Mouse (Mus musculus) forebrain, postnatal 0 days (tissue): ENCODE measurements around the gene Fut8. TPM values are rescaled to one million over a fixed set of nuclear protein-coding genes. Genes with fewer than 3 reads are reported as not detected.

Experiments used
- ATAC-seq: fragments of 200-750 bp; cut with Nextera tagmentation; 2 replicates; pipeline ENCODE4 v1.8.0; 2017; ENCODE audit warnings: mild to moderate bottlenecking, moderate library complexity
- DNase-seq: peaks from one replicate; pipeline ENCODE4 v3.0.0-alpha.2; 2015
- H3K27ac ChIP-seq: fragments of 300-500 bp; sonication (generic); 2 replicates; pipeline ENCODE4 v1.5.1; 2014; ENCODE audit warnings: low read depth, mild to moderate bottlenecking, antibody characterized with exemption, low read length, moderate library complexity, mixed read lengths
- H3K27me3 ChIP-seq: fragments of 300-500 bp; sonication (generic); 2 replicates; pipeline ENCODE4 v1.6.1; 2014; ENCODE audit warnings: mild to moderate bottlenecking, low read length, mixed read lengths; ENCODE audit not compliant: insufficient read depth
- H3K36me3 ChIP-seq: fragments of 300-500 bp; sonication (generic); 2 replicates; pipeline ENCODE4 v1.6.1; 2014; ENCODE audit warnings: mild to moderate bottlenecking, moderate library complexity; ENCODE audit not compliant: insufficient read depth
- H3K4me1 ChIP-seq: fragments of 300-500 bp; sonication (generic); 2 replicates; pipeline ENCODE4 v1.6.1; 2014; ENCODE audit warnings: antibody characterized with exemption; ENCODE audit not compliant: insufficient read depth
- H3K4me2 ChIP-seq: fragments of 300-500 bp; sonication (generic); 2 replicates; pipeline ENCODE4 v1.6.1; 2014; ENCODE audit warnings: low read depth, mild to moderate bottlenecking, moderate library complexity
- H3K4me3 ChIP-seq: fragments of 300-500 bp; sonication (generic); 2 replicates; pipeline ENCODE4 v1.5.1; 2014; ENCODE audit warnings: low read depth, low read length, mixed read lengths
- H3K9ac ChIP-seq: fragments of 300-500 bp; sonication (generic); 2 replicates; pipeline ENCODE4 v1.6.1; 2014; ENCODE audit warnings: mild to moderate bottlenecking
- H3K9me3 ChIP-seq: fragments of 300-500 bp; sonication (generic); 2 replicates; pipeline ENCODE4 v1.6.1; 2016; ENCODE audit warnings: low read length
- CTCF ChIP-seq: sonication (generic); IDR thresholded peaks from 2 replicates; pipeline ENCODE4 v1.5.1; 2016; ENCODE audit warnings: antibody characterized with exemption, control low read depth, low read depth
- WGBS: fragments of 180-500 bp; shearing (Covaris S2); extraction: QIAGEN DNeasy Blood & Tissue Kit; methylation state at CpG from one replicate; pipeline ENCODE4 v1.1.7; 2014; 5-methylcytosine and 5-hydroxymethylcytosine counted together
- polyA plus RNA-seq: library from polyadenylated mRNA; unstranded; fragments of >200 nt; fragmentation: Nextera tagmentation; extraction: Ambion mirVana; gene quantifications from 2 replicates; pipeline ENCODE4 v1.2.1, GENCODE M21; 2015
- total RNA-seq: library from RNA; depleted of rRNA; stranded (reverse); fragments of >200 nt; gene quantifications from 2 replicates; pipeline ENCODE4 v1.2.3, GENCODE M21; 2014

Gene Fut8
- total and polyA plus RNA-seq, 2 experiments from 2014 or later, result 63.0 to 67.0 TPM

DNA sequence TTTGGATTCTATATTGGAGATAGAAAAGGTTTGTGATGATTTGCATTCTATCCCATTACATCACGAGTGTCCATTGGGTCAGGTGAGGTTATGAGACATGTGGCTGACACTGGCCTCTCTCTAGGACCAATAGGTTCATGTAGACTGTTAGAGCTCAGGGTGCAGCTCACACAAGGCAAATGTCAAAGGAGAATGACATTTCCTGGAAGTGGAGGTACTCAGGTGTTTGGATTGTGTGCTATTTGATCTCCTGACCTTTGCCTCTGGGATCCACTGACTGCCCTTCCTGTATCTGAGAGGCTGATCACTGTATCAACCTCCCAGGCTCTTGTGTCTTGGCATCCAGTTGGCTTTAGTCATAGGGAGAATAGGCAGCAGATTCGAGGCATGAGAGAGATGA lies 260.2 kb downstream of the Fut8 start:
- Histone ChIP-seq H3K4me3 (no peak overlapping the region), H3K4me1 (no peaks in the 10 kb centered on the region), H3K9me3 (no peaks in the 10 kb centered on the region), H3K36me3 (no peaks in the 10 kb centered on the region), H3K4me2 (no peak overlapping the region), H3K9ac (no peak overlapping the region), H3K27me3 (no peaks in the 10 kb centered on the region), H3K27ac (no peak overlapping the region)
- no peak for ATAC-seq
- no peak for DNase-seq
- 70% methylated on average over 2 of the region's 2 CpGs for WGBS
- TF ChIP-seq CTCF, result no peak

DNA sequence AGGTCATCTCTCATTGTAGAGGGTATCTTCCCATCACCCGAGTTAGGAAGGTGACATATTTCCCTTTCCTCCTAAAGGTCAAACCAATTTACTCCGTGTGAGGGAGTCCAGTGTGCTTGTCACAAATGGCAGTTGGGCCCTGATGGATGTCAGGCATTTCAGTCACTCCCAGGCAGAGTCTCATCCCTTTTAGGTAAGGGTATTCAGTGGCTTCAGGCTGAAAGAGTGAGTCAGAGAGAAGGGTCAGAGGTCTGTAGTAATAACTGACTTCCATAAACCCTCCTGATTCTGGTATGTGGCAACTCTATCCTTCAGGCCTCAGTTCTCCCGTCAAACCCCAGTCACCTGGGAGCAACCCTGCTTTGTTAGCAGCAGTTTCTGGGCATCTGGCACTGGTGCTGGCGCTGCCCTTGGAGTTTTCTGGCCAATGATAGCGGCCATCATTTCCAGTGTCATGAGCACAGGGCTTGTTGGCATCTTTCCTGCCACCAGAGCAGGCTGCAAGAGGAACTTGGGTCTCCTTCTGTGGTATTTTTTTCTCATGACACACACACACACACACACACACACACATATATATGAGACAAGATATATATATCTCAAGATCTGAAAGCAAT lies 262.6 kb downstream of the Fut8 start:
- TF ChIP-seq CTCF, result no peak
- Histone ChIP-seq H3K4me1 (no peaks in the 10 kb centered on the region), H3K27me3 (no peaks in the 10 kb centered on the region), H3K4me2 (no peak overlapping the region), H3K36me3 (no peaks in the 10 kb centered on the region), H3K4me3 (no peak overlapping the region), H3K9me3 (no peaks in the 10 kb centered on the region), H3K27ac (no peak overlapping the region), H3K9ac (no peak overlapping the region)
- ATAC-seq (no peak), DNase-seq (no peak)
- WGBS, result 82% methylated on average over 5 of the region's 5 CpGs

DNA sequence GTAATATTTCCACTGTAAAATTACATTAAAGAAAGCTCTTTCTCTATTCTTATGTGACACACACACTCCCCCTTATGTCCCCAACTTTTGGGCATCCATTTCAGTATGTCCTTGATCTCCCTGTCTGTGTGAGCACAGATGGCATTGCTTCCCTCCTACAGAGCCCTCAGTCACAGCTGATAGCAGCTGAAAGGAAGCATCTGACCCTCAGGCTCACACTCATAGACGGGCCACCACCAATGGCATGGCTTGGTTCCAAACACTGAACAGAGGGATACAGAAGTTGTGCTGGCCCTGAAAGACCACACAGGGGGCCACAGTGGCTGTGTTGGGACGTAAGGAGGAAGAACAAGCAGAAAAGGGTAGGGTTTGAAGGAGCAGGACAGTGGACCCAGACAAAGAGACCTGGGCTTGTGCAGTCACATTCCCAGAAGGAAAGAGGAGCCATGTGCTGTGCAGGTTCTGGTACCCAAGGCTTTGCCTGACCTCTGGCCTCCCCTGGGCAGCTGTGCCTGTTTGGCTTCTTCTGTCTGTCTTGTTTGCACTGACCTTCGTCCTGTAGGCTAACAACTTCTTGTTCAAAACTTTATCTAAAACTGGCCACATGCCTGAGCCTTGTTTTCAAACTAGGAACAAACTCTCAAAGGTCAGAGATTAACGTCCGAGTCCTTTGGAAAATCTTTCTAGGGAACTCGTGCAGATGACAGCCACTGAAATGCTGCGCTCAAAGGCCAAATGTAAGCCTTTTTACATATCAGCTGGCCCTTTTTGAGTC lies 263.7 kb downstream of the Fut8 start:
- H3K4me1 ChIP-seq, result no peaks in the 10 kb centered on the region
- WGBS, result 63% methylated on average over 7 of the region's 7 CpGs
- no peaks in the 10 kb centered on the region for H3K36me3 ChIP-seq
- no peak overlapping the region for H3K4me2 ChIP-seq
- no peaks in the 10 kb centered on the region for H3K27me3 ChIP-seq
- no peak overlapping the region for H3K27ac ChIP-seq
- no peak overlapping the region for H3K9ac ChIP-seq
- no peak overlapping the region for H3K4me3 ChIP-seq
- no peaks in the 10 kb centered on the region for H3K9me3 ChIP-seq
- DNase-seq (no peak), ATAC-seq (no peak)
- TF ChIP-seq CTCF, result no peak

DNA sequence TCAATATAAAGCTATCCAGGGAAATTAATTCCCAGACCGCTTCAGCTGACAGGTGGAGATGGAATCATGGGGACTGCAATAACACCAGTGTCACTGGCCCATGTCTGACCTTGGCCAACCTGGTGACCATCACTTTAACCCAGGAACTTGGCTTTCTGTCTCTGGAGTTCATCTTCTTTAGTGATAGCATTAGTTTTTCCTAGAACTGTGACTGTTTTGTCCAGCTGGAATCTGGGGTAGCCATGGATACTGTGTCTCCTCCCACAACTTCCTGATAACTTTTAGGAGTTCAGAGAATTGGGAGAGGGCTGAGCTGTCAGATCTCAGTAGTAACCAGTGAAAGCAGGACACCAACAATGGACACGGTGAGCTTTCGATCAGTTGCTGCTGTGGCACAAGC lies 264.3 kb downstream of the Fut8 start:
- Histone ChIP-seq H3K36me3 (no peaks in the 10 kb centered on the region), H3K4me2 (no peak overlapping the region), H3K9ac (no peak overlapping the region), H3K4me1 (no peaks in the 10 kb centered on the region), H3K4me3 (no peak overlapping the region), H3K9me3 (no peaks in the 10 kb centered on the region), H3K27me3 (no peaks in the 10 kb centered on the region), H3K27ac (no peak overlapping the region)
- TF ChIP-seq CTCF, result no peak
- no peak for DNase-seq
- ATAC-seq, result no peak
- 88% methylated on average over 3 of the region's 3 CpGs for WGBS

DNA sequence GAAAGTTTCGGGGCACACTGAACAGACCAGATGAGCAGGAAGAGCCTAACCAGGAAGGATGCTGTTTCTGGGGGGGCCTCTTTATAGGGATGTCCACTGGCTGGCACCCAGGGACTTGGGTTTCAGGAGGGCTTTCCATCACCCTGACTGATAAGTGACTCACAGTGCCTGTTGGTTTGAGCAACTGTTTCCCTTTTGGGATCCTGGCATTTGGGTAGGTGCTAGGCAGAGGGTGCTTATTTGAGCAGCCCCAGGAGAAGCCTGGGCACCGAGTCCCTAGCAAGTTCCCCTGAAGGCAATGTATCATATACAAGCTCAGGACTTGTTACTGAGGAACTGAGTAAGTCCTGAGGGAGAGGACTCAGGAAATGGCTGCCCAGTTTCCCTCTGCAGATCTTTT lies 267.5 kb downstream of the Fut8 start:
- no peaks in the 10 kb centered on the region for H3K27me3 ChIP-seq
- 94% methylated on average over 2 of the region's 2 CpGs for WGBS
- no peak for ATAC-seq

DNA sequence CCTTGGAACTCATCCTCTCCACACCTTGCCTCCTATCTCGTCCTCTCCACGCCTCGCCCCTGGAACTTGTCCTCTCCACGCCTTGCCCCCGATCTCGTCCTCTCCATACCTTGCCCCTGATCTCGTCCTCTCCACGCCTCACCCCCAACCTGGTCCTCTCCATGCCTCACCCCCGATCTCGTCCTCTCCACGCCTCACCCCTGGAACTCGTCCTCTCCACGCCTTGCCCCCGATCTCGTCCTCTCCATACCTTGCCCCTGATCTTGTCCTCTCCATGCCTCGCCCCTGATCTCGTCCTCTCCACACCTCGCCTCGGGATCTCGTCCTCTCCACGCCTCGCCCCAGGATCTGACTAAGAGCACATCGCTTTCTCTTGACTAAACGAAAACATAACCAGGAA lies 269.8 kb downstream of the Fut8 start:
- ATAC-seq (no peak), DNase-seq (no peak)
- Histone ChIP-seq H3K9me3 (no peaks in the 10 kb centered on the region), H3K4me3 (no peak overlapping the region), H3K27me3 (no peaks in the 10 kb centered on the region), H3K4me1 (no peaks in the 10 kb centered on the region), H3K36me3 (no peaks in the 10 kb centered on the region), H3K4me2 (no peak overlapping the region), H3K9ac (no peak overlapping the region), H3K27ac (no peak overlapping the region)
- no peak for TF ChIP-seq CTCF
- WGBS, result 93% methylated on average over 24 of the region's 24 CpGs

More for the DNA sequence above, 267.5 kb downstream of the Fut8 start:
- H3K4me3 ChIP-seq, result no peak overlapping the region
- no peak for DNase-seq
- no peak overlapping the region for H3K9ac ChIP-seq
- H3K4me2 ChIP-seq, result no peak overlapping the region
- H3K27ac ChIP-seq, result no peak overlapping the region
- no peak for TF ChIP-seq CTCF
- no peaks in the 10 kb centered on the region for H3K4me1 ChIP-seq
- H3K9me3 ChIP-seq, result no peaks in the 10 kb centered on the region
- H3K36me3 ChIP-seq, result no peaks in the 10 kb centered on the region

DNA sequence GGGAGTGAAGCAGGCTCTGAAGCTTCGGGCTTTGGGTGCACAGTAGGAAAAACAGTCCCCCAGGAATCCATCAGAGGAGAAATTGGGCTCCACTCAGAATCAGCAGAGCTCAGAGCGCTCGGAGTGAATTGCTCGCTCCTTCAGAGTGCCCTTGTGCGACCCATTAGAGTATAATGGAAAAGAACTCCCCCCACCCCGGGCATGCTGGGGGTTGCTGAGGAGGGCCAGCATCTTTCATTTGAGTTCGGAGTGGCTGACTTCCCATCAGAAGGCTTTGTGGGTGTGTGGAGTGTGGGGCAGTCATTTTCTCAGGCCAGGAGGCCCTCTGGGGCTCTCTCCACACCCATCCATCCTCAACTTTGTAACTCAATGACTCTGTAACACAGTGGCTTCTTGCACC lies 272.8 kb downstream of the Fut8 start:
- H3K4me3 ChIP-seq, result no peak overlapping the region
- WGBS, result 72% methylated on average over 7 of the region's 7 CpGs
- no peaks in the 10 kb centered on the region for H3K27me3 ChIP-seq
- H3K9me3 ChIP-seq, result no peaks in the 10 kb centered on the region
- H3K9ac ChIP-seq, result no peak overlapping the region
- H3K27ac ChIP-seq, result no peak overlapping the region
- H3K4me2 ChIP-seq, result no peak overlapping the region
- TF ChIP-seq CTCF, result no peak
- no peak for ATAC-seq
- no peak for DNase-seq
- H3K4me1 ChIP-seq, result no peaks in the 10 kb centered on the region
- no peaks in the 10 kb centered on the region for H3K36me3 ChIP-seq
